In the genomic region with DNA sequence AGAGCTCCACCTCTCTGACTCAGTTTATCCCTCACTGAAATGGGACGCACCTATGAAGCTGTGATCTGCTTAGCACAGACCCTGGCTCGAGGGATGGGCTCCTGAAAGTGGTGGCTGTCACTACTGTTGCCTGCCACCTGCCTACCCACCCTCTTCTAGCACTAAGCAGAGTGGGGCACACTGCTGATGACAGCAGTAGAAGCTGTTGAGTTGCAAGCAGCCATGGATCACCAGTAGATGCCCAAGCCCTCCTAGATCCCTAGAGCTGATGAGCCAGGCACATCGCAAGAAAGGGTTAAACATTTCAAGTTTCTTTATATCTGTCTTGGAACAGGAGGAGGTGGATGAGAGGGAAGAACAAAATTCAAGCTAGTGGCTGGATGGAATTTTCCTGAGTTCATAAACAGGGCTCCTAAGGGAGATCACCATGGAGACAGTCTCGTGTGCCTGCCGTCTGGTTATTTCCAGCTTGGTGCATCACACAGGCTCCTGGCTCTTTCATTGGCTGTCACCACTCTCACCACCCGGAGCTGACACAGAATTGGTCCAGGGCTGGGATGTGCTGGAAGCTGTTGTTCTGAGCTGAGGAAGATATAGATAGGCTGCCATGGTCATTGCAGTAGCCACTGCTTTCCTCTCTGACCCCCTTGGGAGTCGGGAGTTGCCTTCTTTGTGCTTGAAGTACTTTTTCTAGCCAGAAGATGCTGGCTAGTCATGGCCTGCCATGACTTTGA, we compare ENCODE assay signal across 8 mouse cellular contexts. TPM values are rescaled to one million over a fixed set of nuclear protein-coding genes. Genes with fewer than 3 reads are reported as not detected.
DNase-seq lines count a peak whose midpoint lies in the region; ATAC-seq lines count a peak whose summit lies in the region.

No protein-coding gene starts in this region.

- H3K4me3 ChIP-seq in hindbrain, embryonic 13.5 days = no peak overlapping the region
- no peak overlapping the region for H3K4me3 ChIP-seq in stomach, embryonic 15.5 days (replicated peaks)

- peaks cover 59% of the 10 kb centered on the region for H3K4me1 ChIP-seq in hindbrain, embryonic 13.5 days (replicated peaks)
- peaks cover 53% of the 10 kb centered on the region for H3K4me1 ChIP-seq in stomach, embryonic 15.5 days

- 36% methylated on average over 7 of the region's 7 CpGs for WGBS in hindbrain, embryonic 13.5 days
- WGBS in stomach, embryonic 15.5 days = 40% methylated on average over 7 of the region's 7 CpGs

- peak overlapping the region; percentile 97 for H3K27ac ChIP-seq in hindbrain, embryonic 13.5 days
- H3K27ac ChIP-seq in stomach, embryonic 15.5 days = peak overlapping the region; percentile 88

- peak; percentile 80 for DNase-seq in R1 (ENCODE audit: low read depth, low spot score)
- peak; percentile 83 to 87 for DNase-seq in cerebellum, postnatal 10 days
- DNase-seq in frontal cortex, postnatal 25 days (ENCODE audit: low spot score in 2 of 2) = peak; percentile 74 to 82
- peak; percentile 76 to 94 for DNase-seq in layer of hippocampus, postnatal 14 days (ENCODE audit: low spot score in 2 of 2)
- peak; percentile 72 to 89 for DNase-seq in lung, postnatal 4 days
- no peak for DNase-seq in spleen, adult 12 weeks (ENCODE audit: low spot score)

- no peaks in the 10 kb centered on the region for H3K36me3 ChIP-seq in hindbrain, embryonic 13.5 days
- no peaks in the 10 kb centered on the region for H3K36me3 ChIP-seq in stomach, embryonic 15.5 days

- peak; percentile 94 for ATAC-seq in hindbrain, embryonic 13.5 days (ENCODE audit: low FRiP score)
- ATAC-seq in stomach, embryonic 15.5 days (ENCODE audit: insufficient read depth, low FRiP score, low read depth) = peak; percentile 67; the same call in 1 of the 2 replicates

- peak overlapping the region; percentile 43; the same call in 1 of the 2 replicates for H3K9ac ChIP-seq in hindbrain, embryonic 13.5 days
- no peak overlapping the region for H3K9ac ChIP-seq in stomach, embryonic 15.5 days

- H3K27me3 ChIP-seq in hindbrain, embryonic 13.5 days = no peaks in the 10 kb centered on the region
- H3K27me3 ChIP-seq in stomach, embryonic 15.5 days (replicated peaks) = no peaks in the 10 kb centered on the region

- peak overlapping the region; percentile 36 for H3K4me2 ChIP-seq in hindbrain, embryonic 13.5 days
- peak overlapping the region; percentile 8; the same call in 1 of the 2 replicates for H3K4me2 ChIP-seq in stomach, embryonic 15.5 days

- no peaks in the 10 kb centered on the region for H3K9me3 ChIP-seq in hindbrain, embryonic 13.5 days
- H3K9me3 ChIP-seq in stomach, embryonic 15.5 days = no peaks in the 10 kb centered on the region

RNA-seq across cellular contexts. Expression of a gene that starts 40.7 kb away (rescaled TPM):
- polyA plus RNA-seq in hindbrain, embryonic 13.5 days (2015; fragmentation: Nextera tagmentation; extraction: Ambion mirVana) = 67.6 and 72.4 TPM in 2 replicates
- 10 to 100 TPM; 73.6 to 75.1 TPM for total RNA-seq in layer of hippocampus, postnatal 14 days (2021)
- 63.6 and 68.9 TPM in 2 replicates for polyA plus RNA-seq in stomach, embryonic 15.5 days (2015; fragmentation: Nextera tagmentation; extraction: Ambion mirVana)
